Mouse (Mus musculus) stomach, embryonic 14.5 days (tissue): ENCODE data around the gene Krtap24-1. TPM values are rescaled to one million over a fixed set of nuclear protein-coding genes. Genes with fewer than 3 reads are reported as not detected.

Source experiments
- ATAC-seq: fragments of 200-750 bp; cut with Nextera tagmentation; 2 replicates; pipeline ENCODE4 v1.8.0; 2017; ENCODE audit warnings: low read depth, moderate TSS enrichment; ENCODE audit not compliant: insufficient number of reproducible peaks, insufficient read depth, low FRiP score
- H3K27ac ChIP-seq: fragments of 300-500 bp; sonication (generic); 2 replicates; pipeline ENCODE4 v1.5.1; 2014; ENCODE audit warnings: mild to moderate bottlenecking, low read length, moderate library complexity, mixed read lengths
- H3K27me3 ChIP-seq: fragments of 300-500 bp; sonication (generic); 2 replicates; pipeline ENCODE4 v1.6.1; 2014; ENCODE audit warnings: low read length, control low read depth, mixed read lengths; ENCODE audit not compliant: control insufficient read depth, insufficient read depth
- H3K36me3 ChIP-seq: fragments of 300-500 bp; sonication (generic); 2 replicates; pipeline ENCODE4 v1.6.1; 2014; ENCODE audit warnings: mild to moderate bottlenecking, control low read depth, low read length, moderate library complexity, mixed read lengths; ENCODE audit not compliant: control insufficient read depth, insufficient read depth
- H3K4me1 ChIP-seq: fragments of 300-500 bp; sonication (generic); 2 replicates; pipeline ENCODE4 v1.6.1; 2014; ENCODE audit warnings: low read length, control low read depth, mixed read lengths; ENCODE audit not compliant: control insufficient read depth, insufficient read depth
- H3K4me2 ChIP-seq: fragments of 300-500 bp; sonication (generic); replicated peaks from 2 replicates; pipeline ENCODE4 v1.6.1; 2014; ENCODE audit warnings: low read depth, low read length, control low read depth
- H3K4me3 ChIP-seq: fragments of 300-500 bp; sonication (generic); 2 replicates; pipeline ENCODE4 v1.5.1; 2014; ENCODE audit warnings: low read depth, low read length, control low read depth
- H3K9ac ChIP-seq: fragments of 300-500 bp; sonication (generic); replicated peaks from 2 replicates; pipeline ENCODE4 v1.6.1; 2014; ENCODE audit warnings: low read depth, mild to moderate bottlenecking, control low read depth, low read length, moderate library complexity, mixed read lengths
- H3K9me3 ChIP-seq: fragments of 300-500 bp; sonication (generic); 2 replicates; pipeline ENCODE4 v1.6.1; 2016; ENCODE audit warnings: low read depth, low read length, control low read depth; ENCODE audit not compliant: control insufficient read depth
- WGBS: fragments of 180-500 bp; shearing (Covaris S2); extraction: QIAGEN DNeasy Blood & Tissue Kit; methylation state at CpG from one replicate; pipeline ENCODE4 v1.1.7; 2014; 5-methylcytosine and 5-hydroxymethylcytosine counted together
- polyA plus RNA-seq: library from polyadenylated mRNA; unstranded; fragments of >200 nt; fragmentation: Nextera tagmentation; extraction: Ambion mirVana; gene quantifications from 2 replicates; pipeline ENCODE4 v1.2.1, GENCODE M21; 2014

The Krtap24-1 gene
- polyA plus RNA-seq, 1 experiment from 2014 or later: not detected

- H3K4me1 ChIP-seq: no peaks in the 10 kb centered on the region
- H3K4me2 ChIP-seq: no peak overlapping the region
- 32% methylated on average over 4 of the region's 4 CpGs for WGBS
- H3K9ac ChIP-seq: no peak overlapping the region
- no peaks in the 10 kb centered on the region for H3K27me3 ChIP-seq
- peak; percentile 85 for ATAC-seq
- H3K9me3 ChIP-seq: no peaks in the 10 kb centered on the region
- H3K4me3 ChIP-seq: no peak overlapping the region
- no peak overlapping the region for H3K27ac ChIP-seq
- H3K36me3 ChIP-seq: no peaks in the 10 kb centered on the region
Observed at GRCm38 (mm10) chr16:88631474-88631873, 19.4 kb upstream of the Krtap24-1 start.

GRCm38 (mm10) chr16:88627566-88627965 lies 15.5 kb upstream of the Krtap24-1 start, which contains the start of gene 2310079G19Rik:
Gene 2310079G19Rik, minus strand, starts transcription at chr16:88627666.
- H3K27ac ChIP-seq: no peak within 1 kb of the TSS
- no peaks in the 10 kb centered on the region for H3K4me1 ChIP-seq
- H3K9ac ChIP-seq: no peak within 1 kb of the TSS
- WGBS: 90% methylated on average over 4 of the region's 4 CpGs
- H3K4me3 ChIP-seq: no peak within 1 kb of the TSS
- ATAC-seq: no peak
- no peak within 1 kb of the TSS for H3K4me2 ChIP-seq
- H3K9me3 ChIP-seq: no peaks in the 10 kb centered on the region
- no peaks in the 10 kb centered on the region for H3K36me3 ChIP-seq
- no peaks in the 10 kb centered on the region for H3K27me3 ChIP-seq

- Histone ChIP-seq H3K4me1 (no peaks in the 10 kb centered on the region), H3K9ac (no peak overlapping the region)
- WGBS: 75% methylated on average over 4 of the region's 4 CpGs
Observed at GRCm38 (mm10) chr16:88612712-88613111, 633 bp upstream of the Krtap24-1 start.

GRCm38 (mm10) chr16:88604570-88604969 lies 7.5 kb downstream of the Krtap24-1 start:
- H3K4me2 ChIP-seq: no peak overlapping the region
- ATAC-seq: no peak
- H3K27me3 ChIP-seq: no peaks in the 10 kb centered on the region
- no peaks in the 10 kb centered on the region for H3K9me3 ChIP-seq
- 87% methylated on average over 6 of the region's 6 CpGs for WGBS
- no peaks in the 10 kb centered on the region for H3K4me1 ChIP-seq
- H3K9ac ChIP-seq: no peak overlapping the region
- no peak overlapping the region for H3K27ac ChIP-seq
- H3K36me3 ChIP-seq: no peaks in the 10 kb centered on the region
- H3K4me3 ChIP-seq: no peak overlapping the region

More at GRCm38 (mm10) chr16:88612712-88613111, 633 bp upstream of the Krtap24-1 start:
- ATAC-seq: no peak
- Histone ChIP-seq H3K27me3 (no peaks in the 10 kb centered on the region), H3K4me3 (no peak overlapping the region), H3K36me3 (no peaks in the 10 kb centered on the region), H3K9me3 (no peaks in the 10 kb centered on the region), H3K27ac (no peak overlapping the region), H3K4me2 (no peak overlapping the region)

DNA sequence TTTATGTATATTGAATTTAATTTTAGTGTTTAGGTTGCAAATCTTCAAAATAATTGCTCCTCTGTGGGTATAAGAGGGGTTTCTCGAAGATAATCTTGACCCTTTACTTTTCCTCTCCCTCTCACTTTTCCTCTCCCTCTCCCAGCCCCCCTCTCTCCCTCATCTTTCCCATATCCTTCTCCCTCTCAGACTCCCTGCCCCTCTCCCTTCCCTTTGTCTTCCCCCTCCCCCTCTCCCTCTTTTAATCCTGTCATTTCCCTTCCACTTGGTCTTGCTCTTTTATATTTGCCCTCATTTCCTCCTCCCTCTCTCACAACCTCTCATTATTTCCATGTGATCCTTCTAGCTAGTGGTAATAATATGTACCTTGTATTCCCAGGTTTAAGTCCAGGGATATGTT lies 9.6 kb downstream of the Krtap24-1 start:
- Histone ChIP-seq H3K36me3 (no peaks in the 10 kb centered on the region), H3K9ac (no peak overlapping the region), H3K4me1 (no peaks in the 10 kb centered on the region), H3K4me3 (no peak overlapping the region), H3K27me3 (no peaks in the 10 kb centered on the region), H3K4me2 (no peak overlapping the region), H3K27ac (no peak overlapping the region), H3K9me3 (no peaks in the 10 kb centered on the region)
- 74% methylated on average over 1 of the region's 1 CpGs for WGBS
- no peak for ATAC-seq

DNA sequence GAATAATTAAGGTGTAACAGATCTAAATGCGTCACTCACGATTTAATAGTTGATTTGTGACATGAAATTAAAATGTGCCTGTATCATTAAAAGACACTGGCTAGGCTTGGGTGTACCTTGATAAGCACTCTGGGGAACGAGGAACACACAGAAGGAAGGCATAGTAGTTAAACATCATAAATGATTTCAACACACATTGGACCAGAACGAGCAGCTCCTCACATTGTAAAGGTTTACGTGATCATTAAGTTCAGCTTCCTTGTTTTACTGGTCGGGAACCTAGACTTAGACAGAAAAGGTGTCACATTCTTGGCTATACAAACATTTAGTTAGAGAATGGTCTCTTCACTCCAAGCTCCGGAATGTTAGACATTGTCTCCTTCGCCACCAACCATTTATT lies 11.8 kb downstream of the Krtap24-1 start:
- H3K27ac ChIP-seq: no peak overlapping the region
- H3K4me2 ChIP-seq: no peak overlapping the region
- no peaks in the 10 kb centered on the region for H3K4me1 ChIP-seq
- H3K36me3 ChIP-seq: no peaks in the 10 kb centered on the region
- H3K9me3 ChIP-seq: no peaks in the 10 kb centered on the region
- WGBS: 75% methylated on average over 8 of the region's 8 CpGs
- no peak overlapping the region for H3K9ac ChIP-seq
- no peak for ATAC-seq
- no peak overlapping the region for H3K4me3 ChIP-seq
- H3K27me3 ChIP-seq: no peaks in the 10 kb centered on the region

DNA sequence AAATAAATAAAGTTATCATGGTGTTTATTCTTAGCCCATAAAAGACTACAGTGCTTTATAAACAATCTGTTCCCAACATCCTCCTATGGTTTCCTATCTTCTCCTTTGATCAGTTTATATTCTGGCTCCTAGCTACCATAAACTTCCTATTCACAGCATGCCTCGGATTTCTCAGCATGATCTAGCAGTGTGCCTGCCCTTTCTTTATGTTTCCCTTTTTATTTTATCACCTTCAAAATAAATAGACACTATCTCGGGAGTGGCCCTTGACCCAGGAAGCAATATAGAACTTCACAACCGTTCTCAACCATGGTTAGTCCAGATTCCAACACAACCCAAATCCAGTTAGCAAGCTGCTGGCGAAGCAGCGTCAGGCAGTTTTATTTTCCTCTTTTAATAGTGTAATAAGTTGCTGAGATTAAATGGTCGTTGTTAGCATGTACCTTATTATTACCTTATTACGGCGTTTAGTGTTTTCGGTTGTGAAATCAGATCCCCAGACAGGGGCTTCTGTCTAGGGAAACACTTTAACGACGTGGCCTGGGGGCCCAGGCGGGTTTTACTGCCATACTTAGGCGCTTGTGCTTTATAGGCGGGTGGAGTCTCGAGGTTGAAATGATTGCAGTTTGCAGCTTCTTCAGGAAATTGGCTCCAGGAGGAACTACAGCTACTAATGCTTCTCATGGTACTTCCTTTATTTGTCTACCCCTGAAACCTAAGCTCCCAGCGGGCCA lies 12.4 kb downstream of the Krtap24-1 start:
- Histone ChIP-seq H3K27me3 (no peaks in the 10 kb centered on the region), H3K4me1 (no peaks in the 10 kb centered on the region), H3K9me3 (no peaks in the 10 kb centered on the region), H3K4me3 (no peak overlapping the region), H3K27ac (no peak overlapping the region), H3K4me2 (no peak overlapping the region), H3K9ac (no peak overlapping the region), H3K36me3 (no peaks in the 10 kb centered on the region)
- 54% methylated on average over 16 of the region's 16 CpGs for WGBS
- no peak for ATAC-seq

DNA sequence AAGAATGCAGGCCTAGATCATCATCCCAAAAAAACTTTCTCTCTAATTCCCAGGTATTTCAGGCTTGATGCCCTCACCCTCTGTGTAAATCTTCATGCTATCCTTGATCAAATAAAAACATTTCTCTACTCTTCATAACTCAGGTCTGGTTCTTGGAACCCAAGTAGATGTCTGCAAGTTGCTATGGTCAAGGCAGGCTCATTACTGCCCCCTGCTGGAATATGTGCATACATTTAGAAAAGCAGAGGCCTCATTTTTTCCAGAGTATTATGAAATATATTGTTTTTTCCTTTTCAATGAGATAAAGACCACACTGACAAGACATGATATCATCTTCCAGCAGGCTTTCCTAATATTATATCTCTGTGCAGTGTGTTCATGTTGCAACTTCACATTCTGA lies 19.3 kb downstream of the Krtap24-1 start:
- no peak overlapping the region for H3K4me2 ChIP-seq
- H3K4me3 ChIP-seq: no peak overlapping the region
- H3K9ac ChIP-seq: no peak overlapping the region
- H3K27me3 ChIP-seq: no peaks in the 10 kb centered on the region
- no peaks in the 10 kb centered on the region for H3K36me3 ChIP-seq
- H3K9me3 ChIP-seq: no peaks in the 10 kb centered on the region
- no peaks in the 10 kb centered on the region for H3K4me1 ChIP-seq
- no peak overlapping the region for H3K27ac ChIP-seq
- no peak for ATAC-seq

DNA sequence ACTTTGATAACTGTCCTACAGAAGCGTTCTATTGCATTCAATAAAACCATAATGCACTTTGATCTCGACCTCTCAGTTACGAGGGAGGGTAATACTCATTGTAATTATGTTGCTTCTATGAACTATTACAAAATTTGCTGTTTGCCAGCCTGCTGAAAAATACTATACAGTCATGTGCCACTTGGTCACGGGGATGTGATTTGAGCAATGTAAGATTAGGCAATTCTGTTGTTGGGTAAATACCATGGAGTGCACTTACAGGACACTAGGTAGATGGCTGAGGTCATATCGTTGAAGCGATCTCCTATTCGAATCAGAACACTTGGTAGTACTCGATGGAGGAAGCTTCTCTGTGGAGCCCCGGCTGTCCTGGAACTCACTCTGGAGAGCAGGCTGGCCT lies 28.7 kb downstream of the Krtap24-1 start:
- Histone ChIP-seq H3K4me3 (no peak overlapping the region), H3K4me1 (no peaks in the 10 kb centered on the region), H3K36me3 (no peaks in the 10 kb centered on the region), H3K9ac (no peak overlapping the region), H3K9me3 (no peaks in the 10 kb centered on the region), H3K4me2 (no peak overlapping the region), H3K27ac (no peak overlapping the region), H3K27me3 (no peaks in the 10 kb centered on the region)
- WGBS: 92% methylated on average over 9 of the region's 9 CpGs
- no peak for ATAC-seq
